Mouse (Mus musculus) liver, embryonic 16.5 days (tissue): Measurements from ENCODE around the gene Enpep. TPM values are rescaled to one million over a fixed set of nuclear protein-coding genes. Genes with fewer than 3 reads are reported as not detected.

Experiments
- ATAC-seq: fragments of 200-750 bp; cut with Nextera tagmentation; 2 replicates; pipeline ENCODE4 v1.8.0; 2017; ENCODE audit warnings: low read depth, mild to moderate bottlenecking, moderate number of reproducible peaks, moderate library complexity
- H3K27ac ChIP-seq: fragments of 300-500 bp; sonication (generic); 2 replicates; pipeline ENCODE4 v1.5.1; 2014; ENCODE audit warnings: mild to moderate bottlenecking, low read length
- H3K27me3 ChIP-seq: fragments of 300-500 bp; sonication (generic); 2 replicates; pipeline ENCODE4 v1.6.1; 2014; ENCODE audit warnings: low read depth, low read length, mixed read lengths; ENCODE audit not compliant: control insufficient read depth, insufficient read depth
- H3K36me3 ChIP-seq: fragments of 300-500 bp; sonication (generic); 2 replicates; pipeline ENCODE4 v1.6.1; 2014; ENCODE audit warnings: mild to moderate bottlenecking; ENCODE audit not compliant: control insufficient read depth, insufficient read depth
- H3K4me1 ChIP-seq: fragments of 300-500 bp; sonication (generic); 2 replicates; pipeline ENCODE4 v1.6.1; 2014; ENCODE audit warnings: low read depth, low read length, mixed read lengths; ENCODE audit not compliant: control insufficient read depth
- H3K4me2 ChIP-seq: fragments of 300-500 bp; sonication (generic); 2 replicates; pipeline ENCODE4 v1.6.1; 2014; ENCODE audit warnings: low read depth, low read length, mixed read lengths
- H3K4me3 ChIP-seq: fragments of 300-500 bp; sonication (generic); 2 replicates; pipeline ENCODE4 v1.5.1; 2014; ENCODE audit warnings: low read depth, mild to moderate bottlenecking, low read length
- H3K9ac ChIP-seq: fragments of 300-500 bp; sonication (generic); 2 replicates; pipeline ENCODE4 v1.6.1; 2014; ENCODE audit warnings: low read depth, low read length
- H3K9me3 ChIP-seq: fragments of 300-500 bp; sonication (generic); replicated peaks from 2 replicates; pipeline ENCODE4 v1.6.1; 2016; ENCODE audit warnings: low read length; ENCODE audit not compliant: control insufficient read depth
- WGBS: fragments of 180-500 bp; shearing (Covaris S2); extraction: QIAGEN DNeasy Blood & Tissue Kit; methylation state at CpG from one replicate; pipeline ENCODE4 v1.1.7; 2014; ENCODE audit not compliant: insufficient replicate concordance; 5-methylcytosine and 5-hydroxymethylcytosine counted together
- polyA plus RNA-seq: library from polyadenylated mRNA; unstranded; fragments of >200 nt; fragmentation: Nextera tagmentation; extraction: Ambion mirVana; gene quantifications from 2 replicates; pipeline ENCODE4 v1.2.1, GENCODE M21; 2015

The Enpep gene
- polyA plus RNA-seq, 1 experiment from 2014 or later = 6.8 TPM

GRCm38 (mm10) chr3:129238010-129238409, 94.5 kb downstream of the Enpep start:
- Histone ChIP-seq H3K9ac (no peak overlapping the region), H3K4me3 (no peak overlapping the region), H3K4me2 (no peak overlapping the region), H3K36me3 (no peaks in the 10 kb centered on the region), H3K9me3 (no peaks in the 10 kb centered on the region), H3K27me3 (no peaks in the 10 kb centered on the region), H3K27ac (no peak overlapping the region), H3K4me1 (no peaks in the 10 kb centered on the region)
- no peak for ATAC-seq
- WGBS = 45% methylated on average over 1 of the region's 1 CpGs

GRCm38 (mm10) chr3:129227331-129227730, 105.2 kb downstream of the Enpep start:
- H3K36me3 ChIP-seq = no peaks in the 10 kb centered on the region
- H3K9ac ChIP-seq = no peak overlapping the region
- 4% methylated on average over 5 of the region's 5 CpGs for WGBS
- ATAC-seq = no peak
- no peaks in the 10 kb centered on the region for H3K9me3 ChIP-seq
- no peak overlapping the region for H3K4me3 ChIP-seq
- peaks cover 56% of the 10 kb centered on the region for H3K27me3 ChIP-seq
- H3K4me1 ChIP-seq = no peaks in the 10 kb centered on the region
- no peak overlapping the region for H3K4me2 ChIP-seq
- no peak overlapping the region for H3K27ac ChIP-seq

GRCm38 (mm10) chr3:129226681-129227080, 105.8 kb downstream of the Enpep start:
- Histone ChIP-seq H3K4me2 (no peak overlapping the region), H3K9ac (no peak overlapping the region), H3K9me3 (no peaks in the 10 kb centered on the region), H3K4me3 (no peak overlapping the region), H3K4me1 (no peaks in the 10 kb centered on the region), H3K27me3 (peaks cover 63% of the 10 kb centered on the region), H3K27ac (no peak overlapping the region), H3K36me3 (no peaks in the 10 kb centered on the region)
- ATAC-seq = no peak
- WGBS = 2% methylated on average over 6 of the region's 6 CpGs

- no peak overlapping the region for H3K9ac ChIP-seq
- 1% methylated on average over 12 of the region's 13 CpGs for WGBS
- no peaks in the 10 kb centered on the region for H3K9me3 ChIP-seq
- peaks cover 72% of the 10 kb centered on the region for H3K27me3 ChIP-seq
- no peak overlapping the region for H3K4me2 ChIP-seq
- no peaks in the 10 kb centered on the region for H3K4me1 ChIP-seq
- no peak overlapping the region for H3K4me3 ChIP-seq
- no peak overlapping the region for H3K27ac ChIP-seq
- H3K36me3 ChIP-seq = no peaks in the 10 kb centered on the region
- no peak for ATAC-seq
Observed at GRCm38 (mm10) chr3:129225577-129226289, 106.8 kb downstream of the Enpep start.

- peaks cover 80% of the 10 kb centered on the region for H3K27me3 ChIP-seq
Observed at GRCm38 (mm10) chr3:129224806-129225576, 107.5 kb downstream of the Enpep start.

GRCm38 (mm10) chr3:129223964-129224805, 108.3 kb downstream of the Enpep start:
- no peak for ATAC-seq
- under 1% methylated on average over 26 of the region's 26 CpGs for WGBS
- H3K27me3 ChIP-seq = peaks cover 86% of the 10 kb centered on the region
- H3K4me1 ChIP-seq = no peaks in the 10 kb centered on the region
- no peaks in the 10 kb centered on the region for H3K9me3 ChIP-seq
- H3K9ac ChIP-seq = no peak overlapping the region
- H3K36me3 ChIP-seq = no peaks in the 10 kb centered on the region
- H3K4me2 ChIP-seq = no peak overlapping the region
- no peak overlapping the region for H3K4me3 ChIP-seq
- no peak overlapping the region for H3K27ac ChIP-seq

More at GRCm38 (mm10) chr3:129224806-129225576, 107.5 kb downstream of the Enpep start:
- no peaks in the 10 kb centered on the region for H3K36me3 ChIP-seq
- no peak overlapping the region for H3K27ac ChIP-seq
- no peak for ATAC-seq
- no peak overlapping the region for H3K4me2 ChIP-seq
- H3K9me3 ChIP-seq = no peaks in the 10 kb centered on the region
- no peaks in the 10 kb centered on the region for H3K4me1 ChIP-seq
- H3K4me3 ChIP-seq = no peak overlapping the region
- WGBS = 3% methylated on average over 40 of the region's 40 CpGs
- H3K9ac ChIP-seq = no peak overlapping the region

GRCm38 (mm10) chr3:129223401-129223800, 109.1 kb downstream of the Enpep start:
- ATAC-seq = no peak
- no peak overlapping the region for H3K9ac ChIP-seq
- no peaks in the 10 kb centered on the region for H3K9me3 ChIP-seq
- WGBS = 0% methylated on average over 5 of the region's 6 CpGs
- H3K4me3 ChIP-seq = no peak overlapping the region
- no peak overlapping the region for H3K27ac ChIP-seq
- H3K4me1 ChIP-seq = no peaks in the 10 kb centered on the region
- no peaks in the 10 kb centered on the region for H3K36me3 ChIP-seq
- H3K27me3 ChIP-seq = peaks cover 91% of the 10 kb centered on the region
- no peak overlapping the region for H3K4me2 ChIP-seq

GRCm38 (mm10) chr3:129222448-129223290, 109.9 kb downstream of the Enpep start:
- H3K4me1 ChIP-seq = no peaks in the 10 kb centered on the region
- no peak for ATAC-seq
- H3K36me3 ChIP-seq = no peaks in the 10 kb centered on the region
- no peak overlapping the region for H3K4me2 ChIP-seq
- H3K9me3 ChIP-seq = no peaks in the 10 kb centered on the region
- H3K4me3 ChIP-seq = no peak overlapping the region
- no peak overlapping the region for H3K27ac ChIP-seq
- peaks cover 96% of the 10 kb centered on the region for H3K27me3 ChIP-seq
- H3K9ac ChIP-seq = no peak overlapping the region
- WGBS = 5% methylated on average over 21 of the region's 21 CpGs
